Mouse (Mus musculus): ENCODE measurements at regions not wholly inside any gene's neighbourhood (a gene's known extent, or its start where the extent isn't known, plus 50 kb on each side); places are given as distances from the start of the nearest gene placed in this dataset.
A peak's percentile ranks its signal among the peaks of the same experiment; 100 is the strongest.

GRCm38 (mm10) chr14:78397914-78398313, 90.1 kb upstream of the Tnfsf11 start:
- no peak for TF ChIP-seq POLR2A (IDR thresholded peaks at IDR 0.05; ENCODE audit: insufficient read length, low read depth)
- no peak for TF ChIP-seq CEBPB (IDR thresholded peaks at IDR 0.05; ENCODE audit: insufficient read depth, poor library complexity, severe bottlenecking)
- TF ChIP-seq USF1 (IDR thresholded peaks at IDR 0.05; ENCODE audit: low read depth), result peak; percentile 68
- TF ChIP-seq MAX (IDR thresholded peaks at IDR 0.05; ENCODE audit: low read depth), result no peak
- no peak for TF ChIP-seq MYOD1 (IDR thresholded peaks at IDR 0.05; ENCODE audit: control insufficient read depth in 1 of 3, insufficient read length in 2 of 3, low read depth in 2 of 3)
- no peak for TF ChIP-seq MYOG (IDR thresholded peaks at IDR 0.05; ENCODE audit: control insufficient read depth in 1 of 3, insufficient read depth in 1 of 3, insufficient read length in 2 of 3, low read depth in 2 of 3)
- no peak for TF ChIP-seq REST (IDR thresholded peaks at IDR 0.05; ENCODE audit: insufficient read depth, insufficient read length)
- no peak for TF ChIP-seq TCF12 (IDR thresholded peaks at IDR 0.05; ENCODE audit: insufficient read depth, poor library complexity, severe bottlenecking)
- no peak for TF ChIP-seq POLR2AphosphoS2 (IDR thresholded peaks at IDR 0.05; ENCODE audit: insufficient read length, low read depth)
- no peak for TF ChIP-seq E2F4 (IDR thresholded peaks at IDR 0.05; ENCODE audit: insufficient read depth)
- TF ChIP-seq SRF (IDR thresholded peaks at IDR 0.05; ENCODE audit: control insufficient read depth, insufficient read length, low read depth), result no peak

Measured in myocyte (in vitro differentiated cells).